Mouse (Mus musculus): Measurements from ENCODE around the gene Gnat3. TPM values are rescaled to one million over a fixed set of nuclear protein-coding genes. Genes with fewer than 3 reads are reported as not detected.
"Not testable (repeated sequence)": the region's sequence is repeated elsewhere in the genome, so short reads cannot be mapped to it uniquely, and the experiment has no call there.

The Gnat3 gene
- not detected for total RNA-seq (2021)
- long read RNA-seq, experiment 1, result 0 reads
- long read RNA-seq, experiment 2, result 0 reads

DNA sequence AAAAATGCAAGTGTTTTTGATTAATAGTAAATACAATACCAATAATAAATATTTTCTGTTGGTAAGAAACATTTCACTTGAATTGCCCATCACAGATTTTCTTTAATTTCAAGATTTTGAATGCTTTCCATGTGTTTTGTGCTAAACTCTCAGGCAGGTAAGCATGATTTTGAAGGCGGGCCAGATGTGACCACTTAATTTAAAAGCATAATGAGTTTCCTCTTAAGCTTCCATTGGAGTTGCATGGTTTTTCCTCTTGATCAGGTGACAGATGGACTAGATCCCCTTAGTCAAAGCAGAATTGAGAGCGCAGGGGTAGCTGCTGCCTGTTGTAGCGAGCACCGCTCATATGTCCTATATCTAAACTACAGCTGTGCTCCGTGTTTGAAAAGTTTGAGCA lies at the start of gene Gnat3:
Gnat3 (plus strand) TSS at position 301 of the 400 bp plus-strand sequence.
- no peak for DNase-seq (ENCODE audit: low spot score in 2 of 2)

GRCm38 (mm10) chr5:17918966-17919365 lies 43.4 kb upstream of the Gnat3 start:
- no peak for DNase-seq (ENCODE audit: low spot score in 2 of 2)

DNA sequence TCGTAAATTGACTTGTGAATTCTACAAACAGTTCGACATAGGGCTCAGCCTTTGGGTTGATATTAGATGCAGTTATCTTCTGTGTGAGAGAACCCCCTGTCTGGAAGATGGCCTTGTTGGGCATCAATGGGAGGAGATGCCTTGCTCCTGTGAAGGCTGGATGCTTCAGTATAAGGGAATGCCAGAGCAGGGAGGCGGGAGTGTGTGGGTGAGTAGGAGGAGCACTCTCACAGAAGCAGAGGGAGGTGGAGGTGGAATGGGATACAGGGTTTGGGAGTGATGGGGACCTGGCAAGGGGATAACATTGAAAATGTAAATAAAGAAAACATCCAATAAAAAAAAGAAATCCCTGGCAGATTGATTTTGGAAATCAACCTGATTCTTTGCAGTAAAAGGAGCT lies 38.7 kb upstream of the Gnat3 start:
- DNase-seq (ENCODE audit: low spot score in 2 of 2), result no peak

GRCm38 (mm10) chr5:17924085-17924518 lies 38.2 kb upstream of the Gnat3 start:
- DNase-seq (ENCODE audit: low spot score in 2 of 2), result no peak

DNA sequence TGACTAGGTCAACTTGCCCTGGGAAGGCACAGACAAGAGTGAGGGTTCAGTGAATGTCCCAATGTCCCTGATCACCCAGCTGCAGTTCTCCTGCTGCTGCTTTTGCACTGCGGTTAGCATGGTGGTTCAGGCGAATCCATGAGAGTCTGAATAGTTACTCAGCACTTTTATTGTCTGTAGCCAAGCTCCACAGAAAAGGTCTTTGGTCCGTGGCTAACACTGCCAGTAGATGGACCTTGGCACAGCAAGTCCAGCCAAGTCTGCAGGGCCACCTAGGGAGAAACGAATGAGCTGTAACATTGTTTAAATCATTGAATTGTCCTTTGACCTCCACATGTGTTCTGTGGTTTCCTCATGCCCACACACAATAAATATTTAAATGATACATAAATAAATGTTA lies 33.9 kb upstream of the Gnat3 start:
- DNase-seq (ENCODE audit: low spot score in 2 of 2), result no peak

DNA sequence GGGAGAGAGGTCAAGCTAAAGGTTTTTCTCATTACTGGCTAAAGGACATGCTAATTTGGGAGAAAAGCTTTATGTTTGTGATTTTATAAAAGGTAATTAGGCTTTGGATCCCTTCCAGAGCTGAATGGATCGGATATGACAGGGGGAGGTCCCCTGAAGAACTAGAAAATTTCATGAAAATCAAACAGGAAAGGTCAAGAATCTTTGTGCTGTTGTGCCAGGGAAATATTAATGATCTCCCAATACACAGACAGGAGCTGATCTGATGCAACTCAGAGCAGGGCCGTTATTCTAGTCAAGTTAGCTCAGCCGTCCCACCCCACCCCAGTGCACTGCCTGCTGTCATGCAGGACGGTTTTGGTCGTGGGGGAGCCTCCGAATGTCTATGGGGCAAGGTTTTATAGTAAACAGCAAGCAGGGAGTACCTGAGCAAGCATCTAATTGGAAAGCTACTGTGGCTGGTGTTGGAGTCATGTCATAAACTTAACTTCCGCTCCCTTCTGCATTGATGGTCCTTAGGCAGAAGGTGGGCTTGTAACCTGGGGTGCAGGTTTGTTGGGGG lies 33.3 kb upstream of the Gnat3 start:
- DNase-seq (ENCODE audit: low spot score in 2 of 2), result no peak

DNA sequence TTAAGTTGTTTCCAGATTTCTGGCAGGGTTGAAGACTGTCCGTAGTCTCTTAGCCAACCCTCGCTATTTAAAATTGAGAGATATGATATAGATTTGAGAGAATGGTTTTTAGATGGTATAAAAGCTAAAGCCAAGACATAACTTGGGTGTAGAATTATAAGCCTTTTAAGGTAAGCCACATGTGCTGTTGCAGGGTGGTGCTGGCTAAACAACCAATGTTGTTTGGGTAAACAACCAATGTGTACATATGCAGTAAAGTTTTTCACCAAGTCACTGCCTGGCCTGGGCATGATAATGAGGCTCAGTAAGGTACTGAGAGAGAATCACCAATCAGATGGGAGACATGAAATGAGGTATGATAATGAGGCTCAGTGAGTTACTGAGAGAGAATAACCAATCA lies 30.8 kb upstream of the Gnat3 start:
- DNase-seq (ENCODE audit: low spot score in 2 of 2), result not testable (repeated sequence)

GRCm38 (mm10) chr5:17934501-17934900 lies 27.8 kb upstream of the Gnat3 start:
- DNase-seq (ENCODE audit: low spot score in 2 of 2), result no peak

DNA sequence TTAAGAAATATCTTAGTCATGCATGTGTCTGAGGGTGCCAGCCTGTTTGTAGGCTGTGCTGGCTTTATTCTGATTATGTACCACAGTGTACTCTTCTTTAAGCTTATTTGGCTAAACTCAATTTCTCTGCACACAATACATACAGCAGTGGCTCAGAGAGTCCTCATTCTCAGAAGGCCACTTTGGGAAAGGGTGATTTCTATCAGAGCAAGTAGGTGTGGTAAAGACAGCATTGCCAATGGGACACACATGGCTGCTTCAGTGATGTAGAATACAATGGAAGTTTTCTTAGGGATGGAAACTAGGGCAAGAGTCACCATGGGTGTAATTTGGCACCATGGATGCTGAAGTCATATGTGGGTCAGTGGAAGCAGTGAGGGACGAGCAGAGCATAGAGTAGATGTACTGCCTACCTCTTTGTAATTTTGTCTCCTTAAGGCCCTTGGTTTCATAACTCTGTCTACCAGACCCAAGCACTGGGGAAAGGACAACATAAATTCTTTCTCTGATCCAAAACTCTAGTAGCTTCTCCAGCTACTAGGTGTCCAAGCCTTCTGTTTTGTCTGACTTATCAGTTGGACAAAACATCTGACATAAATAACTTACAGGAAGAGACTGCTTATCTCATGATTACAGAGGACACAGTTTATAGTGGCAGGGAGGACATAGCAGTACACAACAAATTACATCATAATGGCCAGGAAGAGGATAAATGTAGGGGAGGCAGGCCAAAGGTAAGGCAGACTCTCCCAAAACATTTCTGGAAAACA lies 24.0 kb upstream of the Gnat3 start:
- no peak for DNase-seq (ENCODE audit: low spot score in 2 of 2)

GRCm38 (mm10) chr5:17956468-17956867 lies 5.9 kb upstream of the Gnat3 start:
- DNase-seq (ENCODE audit: low spot score in 2 of 2), result no peak

DNA sequence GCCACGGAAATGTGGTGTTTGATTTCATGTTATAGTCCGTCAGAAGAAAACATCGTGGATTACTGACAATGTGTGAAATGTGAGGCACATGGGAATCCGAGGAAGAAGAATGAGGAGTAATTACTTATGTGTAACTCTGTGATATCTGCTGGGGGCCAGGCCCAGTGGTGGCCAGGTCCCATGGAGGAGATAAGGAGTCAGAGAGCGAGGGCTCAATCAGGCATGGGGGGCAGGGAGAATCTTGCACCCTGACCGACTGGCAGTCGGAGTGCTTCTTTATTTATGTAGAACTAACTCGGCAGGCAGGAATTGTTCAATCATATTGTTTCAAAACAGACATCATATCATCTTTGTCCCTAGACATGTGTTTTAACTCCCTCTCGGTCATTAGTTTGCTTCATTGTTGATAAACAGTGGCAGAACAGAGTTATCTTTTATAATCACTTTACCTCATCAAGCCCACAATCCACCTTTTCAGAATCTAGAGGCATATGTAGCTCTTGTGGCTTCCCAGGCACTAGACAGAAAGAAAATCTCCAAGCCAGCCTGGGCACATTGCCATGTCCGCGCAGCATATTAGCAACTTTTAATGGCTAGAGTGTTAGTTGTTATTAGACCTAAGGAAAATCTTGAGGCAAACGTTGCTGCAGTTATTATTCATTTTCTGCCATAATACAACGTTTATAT lies 7.5 kb downstream of the Gnat3 start:
- no peak for DNase-seq (ENCODE audit: low spot score in 2 of 2)

GRCm38 (mm10) chr5:17970391-17970730 lies 8.0 kb downstream of the Gnat3 start:
- no peak for DNase-seq (ENCODE audit: low spot score in 2 of 2)

GRCm38 (mm10) chr5:17980501-17981121 lies 18.3 kb downstream of the Gnat3 start:
- DNase-seq (ENCODE audit: low spot score in 2 of 2), result no peak

GRCm38 (mm10) chr5:17982770-17983169 lies 20.4 kb downstream of the Gnat3 start:
- no peak for DNase-seq (ENCODE audit: low spot score in 2 of 2)

DNA sequence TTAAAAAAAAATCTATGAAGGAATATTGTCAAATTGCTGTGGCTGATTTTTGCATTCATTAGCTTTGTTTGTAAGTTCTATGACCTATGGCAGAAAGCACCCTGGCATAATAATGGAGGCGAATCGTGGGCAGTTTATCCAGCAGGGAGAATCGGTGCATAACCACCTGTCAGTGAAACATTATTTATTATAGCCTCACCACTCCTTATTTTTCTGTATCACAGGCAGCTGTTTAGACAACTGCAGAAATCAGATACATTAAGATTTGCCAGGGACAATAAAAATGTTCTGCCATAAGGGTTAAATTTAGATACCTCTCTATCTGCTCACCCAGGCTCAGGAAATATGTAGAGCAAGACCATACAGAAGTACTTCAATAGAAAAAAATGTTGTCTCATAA lies 22.2 kb downstream of the Gnat3 start:
- no peak for DNase-seq (ENCODE audit: low spot score in 2 of 2)

DNA sequence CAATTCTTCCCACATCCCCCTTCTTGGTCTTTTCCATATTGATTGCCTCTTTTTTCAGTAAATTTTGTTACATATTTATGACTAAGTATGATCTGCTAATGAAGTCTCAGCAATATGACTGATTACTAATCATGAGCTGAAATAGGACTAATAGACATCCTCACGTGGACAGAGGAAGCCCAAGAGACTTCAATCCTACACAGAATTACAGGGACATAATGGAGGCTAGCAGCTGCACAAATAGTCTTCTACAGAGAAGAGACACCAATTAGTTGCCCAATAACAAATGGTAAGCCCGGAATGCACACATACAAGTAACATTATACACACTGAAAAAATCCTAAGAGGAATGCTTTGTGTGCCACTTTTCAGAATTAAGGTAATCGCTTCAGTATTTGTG lies 24.3 kb downstream of the Gnat3 start:
- no peak for DNase-seq (ENCODE audit: low spot score in 2 of 2)

- no peak for DNase-seq (ENCODE audit: low spot score in 2 of 2)
Observed at GRCm38 (mm10) chr5:17990618-17991017, 28.3 kb downstream of the Gnat3 start.

GRCm38 (mm10) chr5:17999570-17999969 lies 37.2 kb downstream of the Gnat3 start:
- no peak for DNase-seq (ENCODE audit: low spot score in 2 of 2)

GRCm38 (mm10) chr5:18000185-18000584 lies 37.8 kb downstream of the Gnat3 start:
- DNase-seq (ENCODE audit: low spot score in 2 of 2), result no peak

DNA sequence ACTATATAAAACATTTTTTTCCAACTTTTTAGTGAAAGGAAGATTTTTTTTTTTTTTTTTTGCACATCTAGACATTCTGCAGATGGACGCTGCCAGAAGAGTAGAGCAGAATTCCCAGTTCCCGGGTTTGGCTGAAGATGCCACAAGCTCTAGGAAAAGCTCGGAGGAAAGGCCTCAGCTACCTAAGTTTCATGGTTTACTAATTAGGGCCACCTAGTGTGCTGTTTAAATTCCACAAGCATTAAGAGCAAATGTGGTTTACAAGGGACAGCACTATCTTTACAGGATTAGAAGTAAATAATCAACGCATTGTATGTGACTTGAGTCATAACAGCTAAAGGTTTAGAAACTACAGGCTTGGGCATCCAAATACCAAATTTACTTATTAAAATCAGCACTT lies 39.3 kb downstream of the Gnat3 start:
- DNase-seq (ENCODE audit: low spot score in 2 of 2), result no peak

DNA sequence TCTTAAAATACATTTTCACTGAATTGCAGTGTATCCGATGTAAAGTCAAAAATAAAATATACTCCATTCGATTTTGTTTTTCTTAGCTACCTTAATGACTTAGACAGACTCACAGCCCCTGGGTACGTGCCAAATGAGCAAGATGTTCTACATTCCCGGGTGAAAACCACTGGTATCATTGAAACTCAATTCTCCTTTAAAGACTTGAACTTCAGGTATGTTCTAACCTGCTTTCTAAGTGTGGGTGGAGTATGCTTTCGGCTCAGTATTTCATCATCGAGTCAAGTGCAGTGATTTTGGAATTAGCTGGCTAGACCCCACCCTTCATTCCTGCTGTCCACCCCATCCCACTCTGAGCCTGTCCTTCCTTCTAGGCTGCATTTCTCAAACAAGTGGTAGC lies 41.3 kb downstream of the Gnat3 start:
- no peak for DNase-seq (ENCODE audit: low spot score in 2 of 2)
